Mouse (Mus musculus) erythroblast, embryonic 14.5 days (primary cell): ENCODE data around the gene Msi2. TPM values are rescaled to one million over a fixed set of nuclear protein-coding genes. Genes with fewer than 3 reads are reported as not detected.

ENCODE experiments used
- H3K27me3 ChIP-seq: 2 replicates; pipeline ENCODE4 v1.6.1; 2012; ENCODE audit warnings: inconsistent platforms; ENCODE audit not compliant: control insufficient read depth
- H3K36me3 ChIP-seq: 2 replicates; pipeline ENCODE4 v1.6.1; 2012; ENCODE audit warnings: mild to moderate bottlenecking, inconsistent platforms; ENCODE audit not compliant: control insufficient read depth
- H3K4me1 ChIP-seq: 2 replicates; pipeline ENCODE4 v1.6.1; 2012; ENCODE audit warnings: inconsistent platforms; ENCODE audit not compliant: control insufficient read depth
- H3K4me3 ChIP-seq: replicated peaks from 2 replicates; pipeline ENCODE3; 2012; ENCODE audit warnings: moderate library complexity, mild to moderate bottlenecking, inconsistent platforms
- H3K9me3 ChIP-seq: 2 replicates; pipeline ENCODE4 v1.6.1; 2012; ENCODE audit warnings: low read length, inconsistent platforms, mixed read lengths; ENCODE audit not compliant: control insufficient read depth
- GATA1 ChIP-seq: IDR thresholded peaks from 2 replicates; pipeline ENCODE4 v1.6.1; 2012; ENCODE audit warnings: low read length, inconsistent platforms, mixed read lengths
- TAL1 ChIP-seq: IDR thresholded peaks from 3 replicates; pipeline ENCODE4 v1.6.1; 2012; ENCODE audit warnings: low read length, inconsistent platforms, mixed read lengths
- polyA plus RNA-seq: library from polyadenylated mRNA; stranded (reverse); fragments of >175 nt; gene quantifications from 2 replicates; pipeline ENCODE4 v1.2.3, GENCODE M21; 2012

Gene Msi2
- polyA plus RNA-seq, 1 experiment = 0.45 TPM

GRCm38 (mm10) chr11:88524437-88524789, 193.9 kb downstream of the Msi2 start:
- H3K27me3 ChIP-seq = no peaks in the 10 kb centered on the region
- peaks cover 20% of the 10 kb centered on the region for H3K4me1 ChIP-seq
- no peak overlapping the region for H3K4me3 ChIP-seq
- H3K9me3 ChIP-seq = no peaks in the 10 kb centered on the region
- H3K36me3 ChIP-seq = no peaks in the 10 kb centered on the region
- no peak for TF ChIP-seq GATA1
- TF ChIP-seq TAL1 = no peak

GRCm38 (mm10) chr11:88523921-88524320, 194.4 kb downstream of the Msi2 start:
- Histone ChIP-seq H3K27me3 (no peaks in the 10 kb centered on the region), H3K36me3 (no peaks in the 10 kb centered on the region), H3K9me3 (no peaks in the 10 kb centered on the region), H3K4me1 (peaks cover 16% of the 10 kb centered on the region), H3K4me3 (no peak overlapping the region)
- TF ChIP-seq GATA1 (no peak), TAL1 (no peak)

DNA sequence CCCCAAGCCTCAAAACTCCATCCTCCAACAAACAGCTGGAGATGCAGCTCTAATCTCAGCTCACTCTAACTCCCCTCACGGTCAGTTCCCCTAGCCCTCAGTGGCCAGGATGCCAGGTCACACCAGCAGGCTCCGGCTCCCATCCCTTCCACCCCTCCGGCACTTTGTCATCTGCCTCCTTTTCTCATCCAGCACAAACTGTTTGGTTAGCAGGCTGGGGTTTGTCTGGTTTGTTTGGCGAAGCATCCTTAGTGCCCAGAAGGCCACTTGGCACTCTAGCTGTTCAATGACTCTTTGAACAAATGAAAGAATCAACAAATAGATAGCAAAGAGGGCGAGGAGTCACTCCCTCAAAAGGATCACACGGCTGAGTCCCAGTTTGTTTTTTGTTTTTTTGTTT, 194.8 kb downstream of the Msi2 start:
- Histone ChIP-seq H3K4me3 (no peak overlapping the region), H3K27me3 (no peaks in the 10 kb centered on the region), H3K4me1 (peaks cover 13% of the 10 kb centered on the region), H3K9me3 (no peaks in the 10 kb centered on the region), H3K36me3 (no peaks in the 10 kb centered on the region)
- TF ChIP-seq GATA1 = no peak
- no peak for TF ChIP-seq TAL1

DNA sequence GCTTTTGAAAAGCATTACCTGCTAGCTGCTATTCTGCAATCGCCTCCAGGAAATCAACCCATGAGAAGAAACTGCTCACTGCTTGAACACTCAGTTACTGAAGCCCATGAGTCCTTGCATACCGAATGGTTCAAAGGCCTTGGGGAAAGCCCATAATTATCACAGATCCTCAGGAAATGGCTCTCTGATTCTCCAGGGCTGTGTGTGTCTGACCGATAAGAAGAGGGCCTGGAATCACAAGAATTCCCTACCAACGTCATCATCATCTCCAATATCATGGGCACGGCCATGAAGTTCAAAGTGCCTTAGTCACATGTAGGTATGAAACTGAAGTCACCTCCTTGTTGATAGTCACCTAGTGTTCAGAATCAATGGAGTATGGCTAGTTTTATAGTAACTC, 196.2 kb downstream of the Msi2 start:
- peaks cover 9% of the 10 kb centered on the region; the same call in 1 of the 2 replicates for H3K4me1 ChIP-seq
- H3K4me3 ChIP-seq = no peak overlapping the region
- no peaks in the 10 kb centered on the region for H3K9me3 ChIP-seq
- TF ChIP-seq TAL1 = no peak
- TF ChIP-seq GATA1 = no peak
- no peaks in the 10 kb centered on the region for H3K27me3 ChIP-seq
- no peaks in the 10 kb centered on the region for H3K36me3 ChIP-seq

- H3K4me1 ChIP-seq = peaks cover 9% of the 10 kb centered on the region; the same call in 1 of the 2 replicates
- no peaks in the 10 kb centered on the region for H3K36me3 ChIP-seq
- no peak overlapping the region for H3K4me3 ChIP-seq
- H3K27me3 ChIP-seq = no peaks in the 10 kb centered on the region
- TF ChIP-seq TAL1 = no peak
- no peak for TF ChIP-seq GATA1
- no peaks in the 10 kb centered on the region for H3K9me3 ChIP-seq
Measured at GRCm38 (mm10) chr11:88520951-88521730, 197.2 kb downstream of the Msi2 start.

- no peaks in the 10 kb centered on the region for H3K27me3 ChIP-seq
- no peak overlapping the region for H3K4me3 ChIP-seq
- H3K4me1 ChIP-seq = no peaks in the 10 kb centered on the region
- H3K36me3 ChIP-seq = no peaks in the 10 kb centered on the region
- TF ChIP-seq TAL1 (no peak), GATA1 (no peak)
- H3K9me3 ChIP-seq = no peaks in the 10 kb centered on the region
Measured at GRCm38 (mm10) chr11:88518361-88518760, 200.0 kb downstream of the Msi2 start.

GRCm38 (mm10) chr11:88516596-88517485, 201.5 kb downstream of the Msi2 start:
- Histone ChIP-seq H3K4me1 (no peaks in the 10 kb centered on the region), H3K9me3 (no peaks in the 10 kb centered on the region), H3K4me3 (no peak overlapping the region), H3K36me3 (no peaks in the 10 kb centered on the region), H3K27me3 (no peaks in the 10 kb centered on the region)
- TF ChIP-seq GATA1 (no peak), TAL1 (no peak)

DNA sequence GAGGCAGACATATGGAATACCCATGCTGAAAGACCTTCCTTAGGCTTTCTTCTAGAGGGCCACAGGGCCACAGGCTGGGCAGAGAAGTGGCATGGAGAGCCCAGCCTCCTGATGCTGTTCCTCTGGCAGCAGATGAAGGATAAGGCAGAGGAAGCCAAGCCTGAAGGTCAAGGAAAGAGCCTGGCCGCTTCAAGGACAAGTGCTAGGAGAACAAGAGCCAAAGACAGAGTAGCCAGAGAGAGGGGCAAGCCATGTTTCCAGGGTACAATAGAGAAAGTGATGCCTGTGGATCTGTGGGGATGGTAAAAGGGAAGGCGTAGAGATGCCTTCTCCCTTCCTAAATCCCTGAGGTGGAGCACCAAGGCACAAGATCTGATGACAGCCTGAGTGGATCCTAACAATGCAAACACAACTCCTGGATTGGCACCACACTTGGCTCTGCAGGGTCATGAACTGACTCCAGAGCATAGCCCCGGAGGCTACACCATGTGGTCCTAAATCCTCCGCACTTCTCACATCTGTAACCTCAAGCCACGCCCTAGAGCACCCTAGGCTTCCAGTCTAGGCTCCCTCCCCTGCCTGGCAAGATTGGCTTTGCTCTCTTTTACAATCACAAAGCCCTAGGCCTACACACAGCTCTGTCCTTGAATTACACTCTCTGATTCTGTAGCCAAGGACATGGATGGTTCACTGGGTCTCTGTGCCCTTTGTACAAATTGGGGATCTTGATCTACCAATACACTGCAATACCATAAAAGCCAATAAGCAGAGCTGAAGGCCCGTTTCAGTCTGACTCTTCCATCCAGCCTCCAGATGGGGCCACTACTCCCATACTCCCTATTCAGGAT, 202.4 kb downstream of the Msi2 start:
- no peaks in the 10 kb centered on the region for H3K27me3 ChIP-seq
- H3K36me3 ChIP-seq = no peaks in the 10 kb centered on the region
- H3K9me3 ChIP-seq = no peaks in the 10 kb centered on the region
- H3K4me3 ChIP-seq = no peak overlapping the region
- no peak for TF ChIP-seq GATA1
- no peak for TF ChIP-seq TAL1
- no peaks in the 10 kb centered on the region for H3K4me1 ChIP-seq

- Histone ChIP-seq H3K9me3 (no peaks in the 10 kb centered on the region), H3K4me1 (no peaks in the 10 kb centered on the region), H3K4me3 (no peak overlapping the region), H3K36me3 (no peaks in the 10 kb centered on the region), H3K27me3 (no peaks in the 10 kb centered on the region)
- TF ChIP-seq TAL1 (no peak), GATA1 (no peak)
Measured at GRCm38 (mm10) chr11:88515267-88515666, 203.0 kb downstream of the Msi2 start.
